Mouse (Mus musculus) gastrocnemius, postnatal 36 days (tissue): ENCODE measurements around the gene Btbd17. TPM values are rescaled to one million over a fixed set of nuclear protein-coding genes. Genes with fewer than 3 reads are reported as not detected.

Experiments
- DNase-seq, 2 experiments: peaks; one replicate each; pipeline ENCODE4 v3.0.0; 2022
- intact Hi-C: fragments of 180-260 bp; cut with DNase I; formaldehyde crosslinking; loops from one replicate; pipeline ENCODE4 v1.15.1; 2025
- total RNA-seq, 2 experiments: library from RNA; stranded (reverse); gene quantifications; 2 replicates each; pipeline ENCODE4 v1.2.3; 2021

The Btbd17 gene
- total RNA-seq, 2 experiments from 2014 or later, result 0.28 TPM; not detected in 1

DNA sequence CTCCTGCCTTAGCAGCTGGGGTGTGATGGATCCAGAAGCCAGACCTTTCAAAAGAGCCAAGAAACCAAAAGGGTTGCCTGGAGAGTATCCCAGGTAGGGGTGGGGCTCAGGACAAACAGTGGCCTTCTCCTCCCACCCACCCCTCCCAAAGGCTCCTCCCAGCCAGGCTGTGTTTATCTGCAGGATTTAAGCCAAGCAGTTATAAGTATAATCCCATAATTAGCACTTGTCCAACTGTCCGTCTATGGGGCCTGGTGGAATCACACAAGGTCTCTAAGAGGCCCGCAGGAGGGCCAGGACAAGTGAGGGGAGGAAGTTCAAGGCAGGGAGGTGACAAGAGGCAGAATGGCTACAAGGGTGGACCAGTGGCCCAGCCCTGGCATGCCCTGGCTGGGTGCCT lies 23.8 kb downstream of the Btbd17 start:
- DNase-seq, result no peak
- intact Hi-C loops, result no loop called here

DNA sequence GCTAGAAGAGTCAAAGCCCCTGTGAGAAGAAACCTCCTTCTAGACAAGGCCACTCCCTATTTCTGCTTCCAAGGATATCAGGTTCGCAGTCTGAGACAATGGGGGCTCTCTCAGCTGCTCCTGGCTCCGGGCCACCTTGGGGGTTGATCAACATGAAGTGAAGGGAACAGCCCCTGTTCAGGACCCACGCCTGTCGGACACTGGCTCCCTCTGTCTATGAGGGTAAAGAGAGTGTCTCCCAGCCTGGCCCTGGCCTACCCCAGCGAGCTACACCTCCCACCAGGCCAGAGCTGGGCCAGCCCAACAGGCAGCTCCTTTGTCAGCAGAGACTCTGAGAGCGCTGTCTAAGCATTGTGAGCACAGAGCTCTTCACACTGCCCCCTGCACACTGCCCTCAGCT lies 25.8 kb downstream of the Btbd17 start:
- DNase-seq, result no peak
- intact Hi-C loops, result no loop called here

DNA sequence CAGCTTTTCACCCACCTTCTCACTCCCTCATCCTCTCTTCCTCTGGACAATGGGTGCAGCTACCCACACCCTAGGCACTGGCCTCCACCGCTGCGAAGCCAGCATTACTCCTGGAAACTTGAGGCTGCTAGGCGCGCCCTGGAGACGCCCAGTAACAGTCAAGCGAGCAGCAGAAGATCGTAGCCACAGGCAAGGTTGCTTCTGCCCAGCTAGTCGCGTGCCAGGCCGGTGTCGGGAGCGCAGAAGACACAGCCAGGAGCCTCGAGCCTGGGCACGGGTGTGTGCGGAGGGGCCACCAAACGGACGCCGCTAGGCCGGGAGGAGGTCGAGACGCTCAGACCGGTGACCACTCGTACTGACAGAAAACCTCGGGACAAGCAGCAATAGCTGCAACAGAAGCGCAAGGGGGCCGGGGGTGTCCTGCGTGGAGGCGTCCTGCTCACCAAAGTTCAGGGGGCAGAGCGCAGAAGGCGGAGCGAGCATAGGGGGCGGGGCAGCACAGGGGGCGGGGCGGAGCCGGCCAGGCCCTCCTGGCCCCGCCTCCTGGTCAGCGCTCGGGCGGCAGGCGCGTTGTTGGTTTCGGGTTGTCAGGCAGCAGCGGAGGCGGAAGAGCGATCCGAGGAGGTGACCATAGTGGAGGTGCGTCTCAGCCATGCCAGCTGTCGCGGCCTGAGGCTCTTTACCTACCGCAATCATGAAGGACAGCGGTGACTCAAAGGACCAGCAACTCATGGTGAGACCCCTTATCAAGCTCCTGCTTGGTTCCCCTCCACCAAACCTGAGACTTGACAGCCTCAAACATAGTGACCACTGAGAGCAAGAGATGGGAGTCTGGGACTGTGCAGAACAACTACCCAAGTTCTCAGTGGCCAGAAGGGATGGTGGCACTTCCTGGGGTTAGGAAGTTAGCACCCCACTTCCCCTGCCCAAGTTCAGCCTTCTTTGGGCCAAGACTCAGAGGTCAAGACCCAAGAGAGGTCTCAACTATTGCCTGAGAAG lies 30.6 kb downstream of the Btbd17 start, which contains the start of gene Kif19a:
Gene Kif19a (plus strand): TSS at position 569 of the 999 bp plus-strand sequence.
- peak; percentile 31 to 39 for DNase-seq
- intact Hi-C loops, result no loop called here

DNA sequence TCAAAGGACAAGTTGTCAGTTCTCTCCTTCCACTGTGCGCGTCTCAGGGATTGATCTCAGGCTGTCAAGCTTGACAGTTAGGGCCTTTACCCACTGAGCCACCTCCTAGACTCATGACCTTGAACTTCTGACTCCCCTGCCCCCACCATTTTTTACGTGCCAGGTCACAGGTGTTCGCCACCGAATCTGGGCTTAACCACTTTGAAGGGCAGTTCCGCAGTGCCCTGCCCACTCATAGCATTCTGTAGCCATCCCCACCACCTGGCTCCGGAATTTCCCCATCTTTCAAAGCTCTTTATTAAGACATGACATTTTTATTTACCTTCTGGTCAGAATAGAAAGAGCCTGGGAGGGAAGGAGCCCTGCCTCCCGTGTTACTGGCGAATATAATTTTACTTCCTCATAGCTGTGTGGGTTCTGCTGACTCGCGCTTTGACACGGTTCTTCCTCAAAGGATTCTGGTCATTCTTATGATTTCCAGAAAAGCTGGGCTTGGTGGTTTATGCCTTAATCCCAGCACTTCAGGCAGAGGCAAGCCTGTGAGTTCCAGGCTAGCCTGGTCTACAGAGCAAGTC lies 48.1 kb downstream of the Btbd17 start:
- no peak for DNase-seq
- intact Hi-C loops, result loop anchor here (5.0 kb wide), 1 partner anchor 165 kb away; no protein-coding TSS in a partner anchor

DNA sequence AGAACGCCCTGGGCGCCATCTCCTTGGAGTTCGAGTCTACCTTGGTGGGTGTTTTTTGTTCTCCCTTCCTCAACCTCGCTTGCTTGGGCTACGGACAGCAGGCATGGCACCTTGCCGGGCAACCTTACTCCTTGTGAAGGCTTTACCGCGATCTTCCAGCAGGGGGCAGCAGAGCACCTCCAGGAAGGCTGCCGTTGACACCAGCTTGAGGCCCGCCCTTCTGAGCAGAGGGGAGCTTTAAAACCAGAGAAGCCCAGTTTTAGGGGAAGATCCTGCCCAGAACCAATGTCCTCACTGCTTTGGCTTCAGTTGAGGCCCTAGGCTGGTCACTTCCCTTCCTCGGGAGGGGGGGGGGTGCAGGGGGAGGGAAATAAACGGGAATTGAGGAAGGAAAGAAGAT lies 50.6 kb downstream of the Btbd17 start:
- intact Hi-C loops, result loop anchor here (1.0 to 5.0 kb wide), 2 partner anchors 44 to 167 kb away; no protein-coding TSS in a partner anchor
- DNase-seq, result peak; percentile 88 to 93

DNA sequence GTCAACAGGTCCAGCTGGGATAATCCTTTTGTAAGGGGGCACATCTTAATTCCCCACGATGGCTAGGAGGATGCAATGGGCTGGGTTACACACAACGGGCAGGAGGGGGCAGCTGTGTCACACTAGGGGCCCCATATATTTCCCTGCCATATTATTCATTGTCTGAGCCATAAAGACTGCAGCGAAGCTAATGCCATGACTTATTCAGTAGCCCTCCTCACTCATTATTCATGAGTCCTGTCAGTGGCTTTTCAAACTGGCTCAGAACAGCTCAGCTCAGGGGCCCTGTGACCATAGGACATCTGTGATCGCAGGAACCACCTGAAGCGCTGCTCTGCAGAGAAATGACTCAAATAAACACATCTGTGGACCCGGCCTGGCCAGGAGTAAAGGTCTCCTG lies 54.3 kb downstream of the Btbd17 start:
- intact Hi-C loops, result no loop called here

More for the DNA sequence above, 54.3 kb downstream of the Btbd17 start:
- no peak for DNase-seq

Other genes starting within 250 kb of the Btbd17 start
- gene Rpl38, start 127.4 kb downstream of the Btbd17 start, total RNA-seq, result 100 to 1,000 TPM; 432 to 556 TPM
- 10 to 100 TPM; 16.0 to 19.4 TPM for gene Ttyh2, start 120.5 kb downstream of the Btbd17 start, total RNA-seq
- under 1 TPM; 0.07 to 0.33 TPM for gene Dnaic2, start 68.5 kb downstream of the Btbd17 start, total RNA-seq
- 1 to 10 TPM; 1.3 TPM for gene Kif19a, start 30.6 kb downstream of the Btbd17 start, total RNA-seq
- gene Gpr142, start 3.0 kb upstream of the Btbd17 start, total RNA-seq, result not detected
- 10 to 100 TPM; 35.5 to 44.1 TPM for gene Gprc5c, start 55.2 kb upstream of the Btbd17 start, total RNA-seq
- under 1 TPM; 0.36 to 0.37 TPM for gene Cd300a, start 94.1 kb upstream of the Btbd17 start, total RNA-seq
- gene Cd300lb, start 138.4 kb upstream of the Btbd17 start, total RNA-seq, result under 1 TPM; 0.33 to 0.37 TPM
- gene Cd300c, start 173.2 kb upstream of the Btbd17 start, total RNA-seq, result not detected
- under 1 TPM; 0.15 to 0.18 TPM for gene Cd300ld, start 194.0 kb upstream of the Btbd17 start, total RNA-seq
- under 1 TPM in 1 of 2 experiments, not detected in 1; 0.94 TPM for gene Cd300c2, start 205.9 kb upstream of the Btbd17 start, total RNA-seq
- gene Cd300ld2, start 220.2 kb upstream of the Btbd17 start, total RNA-seq, result not detected
- under 1 TPM in 1 of 2 experiments, not detected in 1; 0.35 TPM for gene Cd300ld4, start 231.1 kb upstream of the Btbd17 start, total RNA-seq
- 1 to 10 TPM in 1 of 2 experiments, not detected in 1; 2.4 TPM for gene Cd300ld5, start 241.8 kb upstream of the Btbd17 start, total RNA-seq